Mouse (Mus musculus): ENCODE results near the gene Cdh8.
"Not testable (repeated sequence)": the region's sequence is repeated elsewhere in the genome, so short reads cannot be mapped to it uniquely, and the experiment has no call there.

Gene Cdh8

DNA sequence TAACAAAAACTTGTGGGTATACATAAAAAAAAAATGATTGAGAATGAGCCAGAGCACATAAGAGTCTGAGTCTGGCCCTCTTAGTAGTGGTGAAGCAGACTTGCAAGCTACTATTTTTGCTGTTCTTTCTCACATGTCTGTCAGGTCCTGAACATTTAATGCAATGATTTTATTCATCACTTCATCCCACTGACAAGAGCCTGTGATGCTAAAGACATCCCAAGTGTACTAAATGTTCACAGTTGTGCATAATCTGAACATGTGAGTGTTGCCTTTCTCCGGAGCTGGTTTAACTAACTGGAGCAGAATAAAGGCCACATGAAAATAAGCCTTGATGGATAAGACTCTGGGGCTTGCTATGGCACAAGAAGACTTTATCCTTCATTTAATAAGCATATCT lies 131.2 kb downstream of the Cdh8 start:
- in situ Hi-C loops (cut with MboI, MseI) = no loop called here

- in situ Hi-C loops (cut with MboI, MseI) = no loop called here
Measured at GRCm38 (mm10) chr8:99280375-99280774, 135.9 kb downstream of the Cdh8 start.

GRCm38 (mm10) chr8:99267133-99267532 lies 149.1 kb downstream of the Cdh8 start:
- in situ Hi-C loops (cut with MboI, MseI) = no loop called here

GRCm38 (mm10) chr8:99234372-99234771 lies 181.9 kb downstream of the Cdh8 start:
- in situ Hi-C loops (cut with MboI, MseI) = no loop called here

DNA sequence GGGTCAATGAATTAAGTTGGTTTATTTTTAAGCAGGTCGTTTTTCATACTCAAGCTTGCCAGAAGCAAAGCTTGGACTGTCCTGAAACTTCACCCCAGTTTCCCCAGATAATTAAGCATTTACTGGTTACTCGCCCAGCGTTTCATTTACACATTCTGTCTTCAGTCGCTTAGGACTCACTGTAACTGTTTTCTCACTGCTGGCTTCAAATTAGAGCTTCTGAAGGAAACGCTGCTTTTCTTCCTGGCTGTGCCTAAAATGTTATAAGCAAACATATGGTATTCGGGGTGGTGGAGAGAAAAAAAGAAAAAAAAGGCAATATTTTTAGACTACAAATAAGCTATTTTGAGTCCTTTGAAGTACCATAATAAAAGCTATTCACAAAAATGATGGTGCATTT lies 192.6 kb downstream of the Cdh8 start:
- in situ Hi-C loops (cut with MboI, MseI) = no loop called here

DNA sequence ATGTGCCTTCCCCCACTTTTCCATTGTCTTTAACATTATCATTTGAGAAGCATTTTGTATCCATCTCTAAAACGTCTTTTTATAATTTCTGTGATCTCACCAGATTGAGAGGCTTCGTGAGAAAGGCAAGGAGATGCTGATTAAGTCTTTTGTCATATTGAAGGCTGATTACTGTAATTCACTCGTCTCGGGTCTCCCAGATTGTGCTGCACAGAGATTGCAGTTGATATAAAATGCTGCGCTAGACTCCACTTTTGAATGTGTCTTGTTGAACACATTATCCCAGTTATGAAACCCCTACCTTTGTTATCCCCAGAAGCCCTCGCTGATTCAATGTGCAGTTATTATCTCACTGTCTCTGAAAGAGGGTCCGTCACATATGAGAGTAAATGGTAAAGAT lies 211.1 kb downstream of the Cdh8 start:
- in situ Hi-C loops (cut with MboI, MseI) = no loop called here

DNA sequence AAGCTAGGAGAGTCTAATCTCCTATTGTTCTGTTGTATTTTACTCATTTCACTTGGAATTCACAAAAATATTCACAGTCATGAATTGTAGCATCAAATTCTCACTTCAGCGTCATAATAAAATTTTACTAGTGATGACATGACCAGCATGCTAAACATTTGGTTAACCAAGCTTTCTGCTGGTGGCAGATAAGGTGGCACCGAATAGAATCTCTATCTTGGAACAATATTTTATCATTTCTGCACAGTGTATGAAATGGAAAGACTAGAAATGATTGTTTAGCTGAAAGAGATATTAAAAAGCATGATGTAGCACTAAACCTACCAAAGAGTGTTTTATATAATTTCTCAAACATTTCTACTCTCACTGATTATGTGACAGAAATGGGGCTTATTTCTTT lies 225.6 kb downstream of the Cdh8 start:
- in situ Hi-C loops (cut with MboI, MseI) = no loop called here

DNA sequence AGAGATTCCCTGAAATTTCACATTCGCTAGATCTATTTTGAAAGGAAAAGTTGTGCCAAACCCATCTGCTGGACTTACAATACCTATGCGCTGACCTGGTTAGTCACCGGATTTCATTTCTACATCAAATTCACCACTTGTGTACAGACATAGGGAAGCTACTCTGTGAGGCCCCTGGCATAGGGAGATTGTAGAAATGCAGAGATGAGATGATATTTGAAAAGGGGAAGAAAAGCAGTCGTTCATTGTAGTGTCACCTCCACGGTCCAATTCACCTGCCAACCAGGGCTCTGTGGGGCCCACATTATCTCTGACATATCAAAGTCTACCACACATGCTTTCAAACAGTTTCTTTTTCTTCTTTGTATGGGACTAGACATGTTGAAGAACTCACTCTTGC lies 229.4 kb downstream of the Cdh8 start:
- in situ Hi-C loops (cut with MboI, MseI) = no loop called here

DNA sequence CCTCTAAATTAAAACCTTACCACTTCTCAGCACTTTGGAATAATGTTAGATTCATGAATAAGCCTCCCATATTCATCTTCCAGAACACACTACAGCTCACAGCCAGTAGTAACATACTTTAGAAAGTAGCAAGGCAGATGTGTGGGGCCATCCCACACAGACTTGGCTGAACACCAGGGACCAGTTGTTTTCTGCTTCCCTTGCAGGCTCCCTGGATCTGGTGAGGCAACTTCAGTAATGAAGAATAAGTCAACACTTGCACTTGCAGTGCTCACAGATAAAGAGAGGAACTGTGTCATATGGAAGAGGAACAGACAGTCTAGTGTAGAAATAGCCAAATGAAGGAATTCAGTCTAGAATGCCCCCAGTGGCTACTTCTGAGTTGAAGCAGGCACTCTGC lies 232.1 kb downstream of the Cdh8 start:
- in situ Hi-C loops (cut with MboI, MseI) = no loop called here

GRCm38 (mm10) chr8:99166966-99167365 lies 249.3 kb downstream of the Cdh8 start:
- in situ Hi-C loops (cut with MboI, MseI) = no loop called here

DNA sequence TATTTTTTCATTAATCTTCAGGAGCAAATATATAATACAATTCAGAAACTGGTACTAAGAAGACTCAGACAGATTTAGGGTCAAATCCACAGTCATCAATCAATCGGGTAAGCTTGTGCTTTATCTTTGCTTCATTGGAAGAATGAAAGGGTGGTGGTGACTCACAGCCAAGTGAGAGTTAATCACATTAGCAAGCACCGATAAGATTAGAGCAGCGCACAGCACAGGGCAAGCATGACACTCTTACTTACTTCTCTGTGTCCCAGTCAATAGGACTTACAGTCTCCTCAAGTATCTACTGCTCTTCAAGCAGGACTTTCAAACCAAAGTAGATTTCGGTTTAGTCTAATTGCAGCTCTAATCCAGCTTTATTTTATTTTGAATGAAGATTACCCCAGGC lies 254.6 kb downstream of the Cdh8 start:
- in situ Hi-C loops (cut with MboI, MseI) = no loop called here

DNA sequence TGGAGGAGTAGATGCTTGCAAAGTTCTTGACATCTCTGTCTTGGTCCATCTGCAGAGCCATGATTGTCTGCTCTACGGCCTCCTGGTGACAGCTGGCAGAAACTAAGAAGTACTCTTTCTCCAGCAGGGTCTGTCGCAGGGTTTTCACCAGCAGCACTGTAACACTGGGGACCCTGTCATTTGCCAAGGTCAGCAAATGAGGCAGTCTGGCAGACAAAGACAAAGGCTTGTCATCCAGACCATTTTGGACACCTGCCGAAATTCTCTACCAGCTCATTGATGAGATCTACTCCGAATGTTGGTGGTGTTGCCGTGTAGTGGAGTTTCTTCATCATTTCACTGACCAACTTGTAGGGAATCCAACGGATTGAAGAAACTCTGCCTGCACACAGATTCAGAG lies 270.8 kb downstream of the Cdh8 start:
- in situ Hi-C loops (cut with MboI, MseI) = no loop called here

DNA sequence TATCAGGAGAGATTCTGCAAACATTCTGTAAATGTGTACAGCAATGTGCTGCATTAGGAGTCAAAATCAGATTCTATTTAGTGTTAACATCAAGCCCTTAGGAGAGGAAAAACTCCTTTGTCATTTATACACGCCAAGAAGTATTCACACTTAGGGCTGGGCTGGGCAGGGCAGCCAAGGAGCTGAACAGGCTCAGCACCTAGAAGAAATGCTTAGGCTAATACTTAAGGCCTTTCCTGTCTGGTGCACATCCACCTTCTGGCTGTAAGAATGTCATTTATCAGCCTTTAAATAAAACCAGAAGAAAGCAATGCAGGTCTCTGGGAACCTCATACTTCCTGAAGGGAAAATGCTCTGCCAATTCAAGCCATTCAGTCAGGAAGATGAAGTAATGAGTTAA lies 271.5 kb downstream of the Cdh8 start:
- in situ Hi-C loops (cut with MboI, MseI) = not testable (repeated sequence)

- in situ Hi-C loops (cut with MboI, MseI) = no loop called here
Measured at GRCm38 (mm10) chr8:99098453-99098852, 317.8 kb downstream of the Cdh8 start.

DNA sequence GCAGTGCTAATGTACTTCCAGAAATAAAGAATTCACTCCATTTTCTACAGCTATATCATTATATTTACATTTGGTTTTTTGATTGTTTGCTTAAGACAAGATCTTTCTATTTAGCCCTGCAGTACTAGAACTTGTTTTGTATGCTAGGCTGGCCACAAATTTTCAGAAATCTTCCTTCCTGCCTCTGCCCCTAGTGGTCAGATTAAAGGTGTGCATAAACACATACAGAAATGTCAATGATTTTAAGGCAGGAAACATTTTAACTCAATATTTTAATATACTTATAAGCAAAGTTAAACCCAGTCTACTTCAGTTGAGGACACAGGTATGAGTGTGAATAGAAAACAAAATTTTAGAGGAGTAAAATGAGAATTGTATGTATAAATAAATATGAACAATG lies 364.9 kb downstream of the Cdh8 start:
- in situ Hi-C loops (cut with MboI, MseI) = no loop called here

DNA sequence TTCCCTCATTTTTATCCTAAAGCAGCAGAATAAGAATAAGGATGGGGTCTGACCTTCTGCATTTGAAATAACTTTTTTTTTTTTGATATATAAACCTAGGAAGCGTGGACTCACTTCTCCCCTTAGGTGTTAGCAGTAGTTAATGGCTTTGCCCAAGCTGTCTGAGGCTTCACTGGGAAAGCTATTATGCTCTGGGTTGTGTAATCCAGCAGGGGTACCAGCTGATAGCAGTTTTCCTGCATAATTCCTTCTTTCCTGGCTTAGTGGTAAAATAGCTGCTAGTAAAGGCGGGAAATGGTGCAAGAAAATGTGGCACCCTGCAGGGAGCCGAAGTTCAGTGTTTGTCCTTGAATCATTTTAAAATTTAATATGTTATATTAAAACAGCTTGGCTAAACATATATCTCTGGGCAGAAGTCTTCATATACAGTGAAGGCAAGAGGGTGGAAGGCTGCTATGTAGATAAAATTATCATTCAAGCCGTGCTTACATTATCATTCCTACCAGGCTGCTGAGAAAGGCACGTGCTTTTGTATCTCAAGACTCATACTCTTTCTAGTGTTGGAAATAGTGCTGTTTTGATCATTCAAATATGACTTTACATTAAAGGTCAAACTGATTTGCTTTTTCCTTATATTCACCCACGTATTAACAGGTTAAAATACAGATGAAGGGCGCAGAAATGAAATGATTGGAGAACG lies 367.5 kb downstream of the Cdh8 start:
- in situ Hi-C loops (cut with MboI, MseI) = loop anchor here (10.0 kb wide), 1 partner anchor 234 kb away; no protein-coding TSS in a partner anchor

DNA sequence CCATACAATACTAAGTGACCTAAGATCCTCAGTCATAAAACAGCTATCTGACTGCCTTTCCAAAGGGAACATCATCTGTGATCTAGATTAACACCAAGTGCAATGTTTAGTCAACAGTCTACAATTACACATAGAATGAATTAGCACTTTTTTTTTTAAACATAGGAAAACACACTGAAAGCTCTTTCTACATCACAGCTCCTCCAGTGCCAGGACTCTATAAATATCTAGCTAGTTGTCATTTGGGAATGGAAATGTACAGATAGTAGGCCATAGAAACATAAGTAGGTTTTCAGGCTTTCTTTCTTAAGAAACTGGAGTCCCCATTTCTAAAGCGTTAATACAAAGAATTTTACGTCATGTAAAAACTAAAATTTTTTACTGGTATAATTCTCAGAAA lies 375.8 kb downstream of the Cdh8 start:
- in situ Hi-C loops (cut with MboI, MseI) = loop anchor here (10.0 kb wide), 1 partner anchor 226 kb away; no protein-coding TSS in a partner anchor

- in situ Hi-C loops (cut with MboI, MseI) = no loop called here
Measured at GRCm38 (mm10) chr8:99031060-99031459, 385.2 kb downstream of the Cdh8 start.

Measured in T-helper 1 cell (primary cell).